13 mouse cellular contexts compared by ENCODE assay signal in genomic region chr7:133579491-133580295, GRCm38 (mm10). TPM values are rescaled to one million over a fixed set of nuclear protein-coding genes. Genes with fewer than 3 reads are reported as not detected.
DNase-seq lines count a peak whose midpoint lies in the region; ATAC-seq and TF ChIP-seq lines count a peak whose summit lies in the region.
"Had no signal": no experiment of that assay in that cellular context is flagged by ENCODE, and none has a peak within 500 bp of the region (broad histone marks: within the 10 kb centered on the region; RNA-seq: fewer than 3 reads in every experiment).

No protein-coding gene starts in this region.

- no peaks in the 10 kb centered on the region for H3K4me1 ChIP-seq in intestine, postnatal 0 days (replicated peaks; ENCODE audit: control insufficient read depth, insufficient read depth, low read length)
- peaks cover 7% of the 10 kb centered on the region; the same call in 1 of the 2 replicates for H3K4me1 ChIP-seq in intestine, embryonic 15.5 days (replicated peaks)
- no peaks in the 10 kb centered on the region for H3K4me1 ChIP-seq in midbrain, embryonic 16.5 days (ENCODE audit: control insufficient read depth, insufficient read depth, low read length)
- H3K4me1 ChIP-seq: midbrain, embryonic 12.5 days had no signal

- H3K4me3 ChIP-seq in intestine, postnatal 0 days (ENCODE audit: low read depth, low read length), result no peak overlapping the region
- H3K4me3 ChIP-seq in intestine, embryonic 15.5 days (replicated peaks), result no peak overlapping the region
- no peak overlapping the region for H3K4me3 ChIP-seq in midbrain, embryonic 16.5 days (ENCODE audit: low read depth, low read length)
- H3K4me3 ChIP-seq: hindbrain, embryonic 13.5 days; midbrain, embryonic 12.5 days had no signal

- TF ChIP-seq CTCF in intestine, postnatal 0 days (IDR thresholded peaks at IDR 0.05; ENCODE audit: low read depth), result peak; percentile 27; the same call in 1 of the 2 replicates

- H3K9me3 ChIP-seq in intestine, postnatal 0 days (ENCODE audit: control insufficient read depth), result no peaks in the 10 kb centered on the region
- H3K9me3 ChIP-seq in intestine, embryonic 15.5 days, result no peaks in the 10 kb centered on the region
- no peaks in the 10 kb centered on the region for H3K9me3 ChIP-seq in midbrain, embryonic 16.5 days (replicated peaks; ENCODE audit: control insufficient read depth, low read length, poor library complexity, severe bottlenecking)
- H3K9me3 ChIP-seq: hindbrain, embryonic 13.5 days; midbrain, embryonic 12.5 days had no signal

- no peaks in the 10 kb centered on the region for H3K36me3 ChIP-seq in intestine, postnatal 0 days (ENCODE audit: control insufficient read depth, insufficient read depth)
- H3K36me3 ChIP-seq in intestine, embryonic 15.5 days, result no peaks in the 10 kb centered on the region
- H3K36me3 ChIP-seq in midbrain, embryonic 16.5 days (ENCODE audit: control insufficient read depth, insufficient read depth, low read length), result no peaks in the 10 kb centered on the region
- H3K36me3 ChIP-seq: hindbrain, embryonic 13.5 days; midbrain, embryonic 12.5 days had no signal

- H3K4me2 ChIP-seq in intestine, postnatal 0 days (replicated peaks; ENCODE audit: low read depth), result no peak overlapping the region
- no peak overlapping the region for H3K4me2 ChIP-seq in intestine, embryonic 15.5 days (replicated peaks)
- no peak overlapping the region for H3K4me2 ChIP-seq in midbrain, embryonic 16.5 days (ENCODE audit: low read length)
- H3K4me2 ChIP-seq: hindbrain, embryonic 13.5 days; midbrain, embryonic 12.5 days had no signal

- WGBS in intestine, postnatal 0 days, result 79% methylated on average over 20 of the region's 20 CpGs
- 82% methylated on average over 20 of the region's 20 CpGs for WGBS in intestine, embryonic 15.5 days
- WGBS in midbrain, embryonic 16.5 days, result 80% methylated on average over 20 of the region's 20 CpGs

- no peak overlapping the region for H3K27ac ChIP-seq in intestine, postnatal 0 days (ENCODE audit: low read depth, low read length)
- H3K27ac ChIP-seq in intestine, embryonic 15.5 days, result no peak overlapping the region
- H3K27ac ChIP-seq in midbrain, embryonic 16.5 days (ENCODE audit: low read length), result no peak overlapping the region
- H3K27ac ChIP-seq: hindbrain, embryonic 13.5 days; midbrain, embryonic 12.5 days had no signal

- ATAC-seq in intestine, postnatal 0 days, result no peak
- ATAC-seq in intestine, embryonic 15.5 days, result no peak
- no peak for ATAC-seq in midbrain, embryonic 16.5 days
- no peak for ATAC-seq in monocyte, adult 5-6 weeks (replicated peaks; ENCODE audit: insufficient number of reproducible peaks, low FRiP score, low TSS enrichment, poor library complexity, severe bottlenecking)

- H3K27me3 ChIP-seq in intestine, postnatal 0 days (replicated peaks; ENCODE audit: control insufficient read depth, insufficient read depth, low read length), result no peaks in the 10 kb centered on the region
- no peaks in the 10 kb centered on the region for H3K27me3 ChIP-seq in intestine, embryonic 15.5 days (replicated peaks)
- H3K27me3 ChIP-seq in midbrain, embryonic 16.5 days (ENCODE audit: control insufficient read depth, insufficient read depth, low read depth, low read length), result no peaks in the 10 kb centered on the region
- H3K27me3 ChIP-seq: hindbrain, embryonic 13.5 days; midbrain, embryonic 12.5 days had no signal

- peak; percentile 24 for DNase-seq in R1 (ENCODE audit: low read depth, low spot score)
- DNase-seq in layer of hippocampus, adult 9-10 months (ENCODE audit: low spot score), result peak; percentile 18
- DNase-seq in right cerebral cortex, postnatal 36 days (ENCODE audit: low spot score in 2 of 2), result peak; percentile 15 to 16
- DNase-seq in ovary, adult 18-20 months (ENCODE audit: low spot score), result no peak
- DNase-seq: cerebellum, adult 11-12 months; lung, adult 18-20 months had no signal

- H3K9ac ChIP-seq in intestine, postnatal 0 days (ENCODE audit: low read depth, low read length), result no peak overlapping the region
- H3K9ac ChIP-seq in intestine, embryonic 15.5 days, result no peak overlapping the region
- no peak overlapping the region for H3K9ac ChIP-seq in midbrain, embryonic 16.5 days (ENCODE audit: low read depth, low read length)
- H3K9ac ChIP-seq: hindbrain, embryonic 13.5 days; midbrain, embryonic 12.5 days had no signal

RNA-seq across cellular contexts. Expression of gene Tex36, which starts 22.3 kb away (rescaled TPM):
- not detected in 2 replicates for polyA plus RNA-seq in intestine, postnatal 0 days (2015; fragmentation: Nextera tagmentation; extraction: Ambion mirVana)
- 0.18 TPM in 1 of 2 replicates, not detected in the other for polyA plus RNA-seq in intestine, embryonic 15.5 days (2015; fragmentation: Nextera tagmentation; extraction: Ambion mirVana)
- not detected in 2 replicates for polyA plus RNA-seq in midbrain, embryonic 16.5 days (2015; fragmentation: Nextera tagmentation; extraction: Ambion mirVana)
- total RNA-seq in monocyte, adult 5-6 weeks (2017), result not detected in 3 replicates
- polyA plus RNA-seq: midbrain, embryonic 12.5 days; thymus, postnatal 0 days had no signal

RNA-seq across cellular contexts. Expression of gene Edrf1, which starts 57.6 kb away (rescaled TPM):
- 5.8 and 6.1 TPM in 2 replicates for polyA plus RNA-seq in intestine, postnatal 0 days (2015; fragmentation: Nextera tagmentation; extraction: Ambion mirVana)
- polyA plus RNA-seq in intestine, embryonic 15.5 days (2015; fragmentation: Nextera tagmentation; extraction: Ambion mirVana), result 16.9 TPM in 2 replicates
- 19.0 and 19.5 TPM in 2 replicates for polyA plus RNA-seq in midbrain, embryonic 16.5 days (2015; fragmentation: Nextera tagmentation; extraction: Ambion mirVana)
- 37.3 to 59.4 TPM (median 39.0 TPM) in 3 replicates for total RNA-seq in monocyte, adult 5-6 weeks (2017)
